Mouse (Mus musculus) lung, postnatal 10 days (tissue): ENCODE results near the gene Gab3.
A peak's percentile ranks its signal among the peaks of the same experiment; 100 is the strongest.
"Not testable (repeated sequence)": the region's sequence is repeated elsewhere in the genome, so short reads cannot be mapped to it uniquely, and the experiment has no call there.

Experiments
- DNase-seq: peaks from one replicate; pipeline ENCODE4 v3.0.0; 2021

Gene Gab3

DNA sequence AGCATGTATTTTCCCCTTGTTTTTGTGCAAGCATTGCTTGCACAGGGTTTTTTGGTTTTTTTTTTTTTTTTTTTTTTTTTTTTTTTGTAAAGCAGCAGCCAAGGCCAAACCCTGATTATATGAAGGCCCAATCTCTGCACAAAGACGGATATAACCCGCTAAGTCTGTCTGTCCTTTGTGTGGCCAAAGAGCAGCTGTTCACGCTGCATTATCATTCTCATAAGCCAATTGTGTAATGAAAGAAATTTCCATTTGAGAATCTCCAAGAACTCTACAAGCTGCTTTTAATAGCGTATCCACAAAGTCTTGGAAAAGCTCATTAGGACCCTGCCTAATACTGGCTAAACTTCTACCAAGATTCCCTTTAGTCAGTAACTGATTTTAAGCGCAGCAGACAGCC is 101.5 kb downstream of the Gab3 start:
- DNase-seq = no peak

DNA sequence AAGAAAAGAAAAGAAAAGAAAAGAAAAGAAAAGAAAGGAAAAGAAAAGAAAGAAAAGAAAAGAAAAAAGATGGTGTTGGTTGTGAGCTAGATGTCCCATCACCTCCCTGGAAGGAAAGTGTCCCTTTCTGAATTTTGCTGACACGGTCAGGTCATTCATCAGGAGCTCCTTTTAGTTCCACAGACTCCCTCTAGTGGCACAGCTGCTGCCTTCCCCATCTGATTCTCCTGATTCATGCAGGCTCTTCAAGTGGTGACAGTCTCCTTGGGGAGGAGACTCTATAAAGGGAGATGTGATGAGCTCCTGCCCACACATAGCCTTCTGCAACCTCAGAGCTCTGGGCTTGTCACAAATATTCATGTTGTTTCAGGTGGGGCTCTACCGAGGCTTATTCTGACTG is 122.4 kb downstream of the Gab3 start:
- DNase-seq = peak; percentile 19

- DNase-seq = not testable (repeated sequence)
These were observed 126.1 kb downstream of the Gab3 start for GRCm38 (mm10) chrX:74959161-74959560.
